Mouse (Mus musculus) hematopoietic stem cell, adult 5-6 weeks (primary cell): ENCODE measurements around the gene Tmtc4. TPM values are rescaled to one million over a fixed set of nuclear protein-coding genes. Genes with fewer than 3 reads are reported as not detected.

Experiments
- ATAC-seq, 2 experiments: fragments of 125-278 bp in 1 of 2; replicated peaks in 1 of 2; 2 replicates each; pipeline ENCODE4 v1.8.0; 2016 to 2017; ENCODE audit warnings: inconsistent platforms in 2 of 2, mild to moderate bottlenecking in 2 of 2, moderate number of reproducible peaks in 2 of 2, low read depth in 1 of 2, moderate TSS enrichment in 1 of 2; ENCODE audit not compliant: low FRiP score in 2 of 2, poor library complexity in 2 of 2, severe bottlenecking in 2 of 2, insufficient read depth in 1 of 2, low TSS enrichment in 1 of 2
- total RNA-seq: library from RNA; stranded (forward); fragments of 172-1452, 232-1000 nt; gene quantifications from 2 replicates; pipeline ENCODE4 v1.2.3, GENCODE M21; 2017

Gene Tmtc4
- total RNA-seq: 5.8 and 13.0 TPM in 2 replicates

GRCm38 (mm10) chr14:122983226-122984215, at the start of gene Tmtc4:
Gene Tmtc4 (minus strand): TSS chr14:122984035.
- peak; percentile 97 to 98 for ATAC-seq

DNA sequence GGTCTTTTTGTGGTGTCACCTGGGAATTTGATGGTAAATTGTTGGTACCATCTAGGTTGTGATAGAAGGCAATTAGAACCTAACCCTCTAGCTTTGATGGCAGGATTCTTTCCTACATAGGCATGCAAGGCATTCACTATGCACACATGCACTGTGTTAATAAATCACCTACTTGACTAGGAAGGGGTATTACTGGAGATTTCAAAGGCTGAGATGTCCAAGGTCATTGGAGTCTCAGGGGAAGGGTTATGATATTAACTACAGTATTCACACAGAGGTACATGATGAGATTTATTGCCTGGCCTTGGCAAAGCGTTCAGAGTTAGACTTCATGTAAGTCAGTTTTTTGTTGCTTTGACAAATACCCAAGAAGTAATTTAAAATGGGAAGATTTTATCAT, 48.6 kb upstream of the Tmtc4 start:
- no peak for ATAC-seq

- ATAC-seq: no peak
These were observed 44.0 kb upstream of the Tmtc4 start for GRCm38 (mm10) chr14:123027876-123028275.

- no peak for ATAC-seq
These were observed 39.1 kb upstream of the Tmtc4 start for GRCm38 (mm10) chr14:123022981-123023380.

- ATAC-seq: no peak
These were observed 32.5 kb upstream of the Tmtc4 start for GRCm38 (mm10) chr14:123016310-123016709.

DNA sequence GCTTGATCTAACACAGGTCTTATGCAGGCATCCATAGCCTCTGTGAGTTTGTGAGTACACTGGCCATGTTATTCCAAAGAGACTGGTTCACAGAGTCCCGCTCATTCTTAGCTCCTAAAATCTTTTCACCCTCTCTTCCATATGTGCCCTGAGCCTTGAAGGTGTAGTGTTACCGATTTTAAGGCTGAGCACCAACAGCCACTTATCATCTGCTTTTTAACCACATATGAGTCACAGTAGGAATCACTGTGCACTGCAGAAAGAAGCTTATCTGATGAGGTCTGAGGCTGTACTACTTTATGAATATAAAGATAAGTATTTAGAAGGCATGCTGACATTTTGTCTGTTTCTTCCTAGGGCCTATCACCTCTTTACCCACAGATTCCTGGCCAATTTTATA, 31.9 kb upstream of the Tmtc4 start:
- ATAC-seq: no peak

- no peak for ATAC-seq
These were observed 25.5 kb upstream of the Tmtc4 start for GRCm38 (mm10) chr14:123009108-123010018.

DNA sequence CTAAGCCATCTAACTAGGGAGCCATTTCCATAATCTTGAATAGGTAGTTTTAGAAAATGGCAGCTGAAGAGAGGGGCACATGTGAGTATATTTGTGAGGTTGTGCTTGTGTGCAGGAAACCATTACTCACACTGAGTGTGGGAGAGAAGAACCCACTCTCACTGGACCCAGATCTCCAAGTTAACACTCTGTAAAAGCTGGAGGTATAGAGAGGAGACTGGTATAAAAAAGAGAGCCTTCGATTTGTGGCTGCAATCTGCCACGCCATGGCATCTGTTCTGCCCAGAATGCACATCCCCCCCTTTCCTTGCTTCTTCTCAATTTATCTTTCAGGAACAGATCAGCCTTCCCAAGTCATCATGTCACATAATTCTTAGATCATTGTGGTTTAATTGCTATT, 24.8 kb upstream of the Tmtc4 start:
- no peak for ATAC-seq

DNA sequence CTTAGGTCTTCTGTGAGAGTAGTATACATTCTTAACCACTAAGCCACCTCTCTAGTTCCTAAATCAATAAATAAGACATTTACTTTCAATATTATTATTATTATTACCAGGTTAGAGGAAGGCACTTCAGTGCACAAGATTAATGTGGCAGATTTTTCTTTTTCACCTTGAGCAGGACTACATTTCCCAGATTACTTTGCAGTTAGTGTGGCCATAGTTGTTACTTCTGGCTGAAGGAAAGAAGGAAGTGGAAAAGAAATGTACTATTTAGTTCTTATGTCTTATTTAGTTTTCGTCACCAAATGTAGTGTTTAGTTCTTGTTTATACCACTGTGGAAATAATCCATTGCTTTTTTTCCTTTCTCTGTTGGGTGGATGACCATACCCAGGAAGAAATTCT, 19.9 kb upstream of the Tmtc4 start:
- ATAC-seq: no peak

GRCm38 (mm10) chr14:123001391-123001790, 17.6 kb upstream of the Tmtc4 start:
- ATAC-seq: no peak

DNA sequence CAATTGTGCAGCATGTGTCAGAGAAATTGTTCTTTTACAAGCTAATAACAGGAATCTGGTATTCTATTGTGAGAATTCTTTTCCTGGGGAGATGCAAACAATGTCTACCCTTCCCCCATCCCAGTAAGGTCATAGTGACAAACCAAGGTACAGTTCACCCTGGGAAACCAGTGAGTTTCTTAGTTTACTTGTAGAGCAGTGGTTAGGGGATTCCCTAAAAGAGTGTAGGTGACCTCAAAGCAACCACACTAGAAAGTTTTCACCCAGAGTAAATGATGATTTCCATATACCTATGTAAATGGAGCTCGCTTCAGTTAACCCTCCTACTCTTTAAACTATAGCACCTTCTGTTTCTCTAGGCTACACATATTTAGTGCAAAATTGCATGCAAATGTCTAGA, 13.6 kb upstream of the Tmtc4 start:
- ATAC-seq: no peak

DNA sequence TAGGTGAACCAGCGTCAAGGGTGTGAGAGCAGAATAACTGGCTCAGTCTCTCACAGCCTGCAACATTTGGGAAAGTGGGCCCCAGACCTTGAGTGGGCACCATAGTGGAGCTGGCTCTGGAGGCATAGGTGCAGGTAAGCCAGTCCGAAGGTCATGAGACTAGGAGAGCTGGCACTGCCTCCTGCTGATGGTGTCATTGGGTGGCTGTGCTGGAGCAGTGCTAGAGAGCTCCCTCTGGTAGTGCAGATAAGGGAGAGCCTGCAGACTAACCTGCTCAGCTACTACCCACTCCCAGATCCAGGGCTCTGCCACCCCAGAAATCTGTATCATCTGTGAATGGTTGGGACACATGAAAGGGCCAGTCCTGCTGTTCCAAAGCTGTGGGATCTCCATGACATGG, 10.1 kb upstream of the Tmtc4 start:
- no peak for ATAC-seq

GRCm38 (mm10) chr14:122992937-122993336, 9.1 kb upstream of the Tmtc4 start:
- ATAC-seq: no peak

GRCm38 (mm10) chr14:122990521-122991052, 6.8 kb upstream of the Tmtc4 start:
- ATAC-seq: no peak

DNA sequence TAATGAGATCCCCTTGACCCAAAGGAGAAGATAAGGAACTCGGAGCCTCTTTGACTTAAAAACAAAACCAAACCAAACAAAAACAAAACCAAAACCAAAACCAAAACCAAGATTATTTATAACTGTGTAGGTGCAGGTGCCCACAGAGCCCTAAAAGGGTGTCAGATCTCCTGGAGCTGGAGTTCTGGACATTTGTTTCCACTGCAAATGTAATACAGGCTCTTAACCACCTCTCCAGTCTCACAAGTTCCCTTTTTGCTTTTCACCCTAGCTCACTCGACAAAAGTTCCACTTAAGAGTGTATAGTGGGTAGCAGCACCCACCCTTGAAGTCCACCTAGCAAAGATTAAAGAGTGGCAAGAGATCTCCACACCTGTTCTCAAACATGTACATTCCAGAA, 2.6 kb upstream of the Tmtc4 start:
- ATAC-seq: peak; percentile 22 to 23; a peak in 3 of 4 replicates

DNA sequence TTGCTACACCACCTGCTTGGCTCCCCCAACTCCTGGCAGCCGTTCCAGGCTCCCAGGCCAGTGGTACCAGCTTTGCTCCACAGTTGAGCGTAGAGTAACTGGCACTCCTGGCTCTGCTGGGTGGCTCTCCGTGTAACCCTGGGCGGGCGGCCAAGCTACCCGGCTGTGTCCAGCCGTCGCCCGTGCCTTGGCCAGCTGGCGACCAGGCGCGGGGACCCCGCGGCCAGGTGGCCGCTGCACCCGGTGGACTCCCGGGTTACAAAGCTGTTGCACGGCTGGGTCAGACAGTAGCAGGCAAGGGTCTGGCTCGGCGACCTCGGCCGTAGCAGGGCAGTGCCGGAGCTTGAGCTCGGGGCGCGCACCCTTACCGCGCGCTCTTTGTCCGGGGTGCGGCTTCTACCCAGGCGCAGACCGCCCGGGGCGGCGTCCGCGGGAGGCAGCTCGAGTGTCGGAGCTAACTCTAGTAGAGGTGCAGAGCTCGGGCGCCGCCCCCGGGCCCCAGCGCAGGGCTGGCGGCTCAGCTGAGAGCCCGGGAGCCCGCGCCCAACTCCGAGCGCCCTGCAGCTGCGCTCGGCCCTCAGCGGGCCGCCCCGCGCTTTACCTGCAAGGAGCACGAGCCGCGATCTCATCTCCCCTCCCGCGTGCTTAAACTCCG, 1.1 kb downstream of the Tmtc4 start:
- peak; percentile 34 to 39 for ATAC-seq

GRCm38 (mm10) chr14:122981831-122982485, 1.9 kb downstream of the Tmtc4 start:
- no peak for ATAC-seq
